Mouse (Mus musculus): ENCODE results near the gene Ppfia3. TPM values are rescaled to one million over a fixed set of nuclear protein-coding genes. Genes with fewer than 3 reads are reported as not detected.

The Ppfia3 gene
- total RNA-seq, 2 experiments from 2014 or later, result 1.5 to 1.7 TPM

DNA sequence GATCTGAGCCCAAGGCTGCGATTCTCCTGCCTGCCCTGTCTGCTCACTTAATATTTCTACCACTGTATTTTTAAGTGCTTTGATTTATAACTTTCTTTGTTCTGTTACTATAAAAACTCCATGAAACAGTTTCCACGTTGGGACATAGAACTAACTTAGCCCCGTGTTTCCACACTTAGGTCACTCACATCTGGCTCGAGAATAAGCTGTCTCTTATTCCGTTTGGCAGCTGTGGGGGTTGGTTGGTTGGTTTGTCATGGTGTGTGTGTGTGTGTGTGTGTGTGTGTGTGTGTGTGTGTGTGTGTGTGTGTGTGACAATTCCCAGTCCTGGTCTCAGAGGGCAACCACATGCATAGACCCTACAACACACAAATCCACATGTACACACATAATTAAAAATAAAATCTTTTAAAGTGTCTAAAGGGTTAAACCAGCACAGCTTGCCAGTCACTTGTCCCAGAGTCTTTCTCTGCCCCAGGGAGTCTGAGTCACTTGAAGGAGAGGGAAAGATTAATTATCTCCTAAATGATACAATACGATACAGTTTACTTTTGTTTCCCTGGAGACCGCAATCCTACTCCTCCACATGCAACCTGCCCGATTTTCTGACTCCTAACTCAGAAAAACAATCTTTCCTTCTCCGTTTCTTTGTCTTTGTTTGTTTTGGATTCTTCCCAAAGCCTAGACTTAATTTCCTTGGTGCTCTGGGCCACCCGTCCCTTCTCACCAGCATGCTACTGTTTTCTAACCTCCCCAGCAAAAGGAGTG lies 53.9 kb downstream of the Ppfia3 start:
- DNase-seq, result no peak

DNA sequence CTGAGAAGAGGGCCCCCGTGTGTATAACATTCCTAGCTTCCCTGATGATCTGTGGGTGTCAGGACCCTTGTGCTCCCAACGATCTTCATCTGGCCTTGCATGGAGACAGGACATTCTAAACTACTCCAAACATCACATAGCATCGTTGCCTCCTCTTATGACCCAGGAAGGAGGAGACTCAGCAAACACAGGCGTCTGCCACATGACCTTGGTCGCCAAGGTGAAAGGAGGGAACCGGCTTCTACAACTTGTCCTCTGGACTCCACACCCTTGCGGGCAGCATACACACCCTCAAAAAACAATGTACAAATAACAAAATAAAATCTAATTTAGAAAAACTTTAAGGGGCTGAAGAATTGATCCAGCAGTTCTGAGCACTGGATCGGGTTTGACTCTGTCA lies 54.8 kb downstream of the Ppfia3 start:
- peak; percentile 32 to 39 for DNase-seq

DNA sequence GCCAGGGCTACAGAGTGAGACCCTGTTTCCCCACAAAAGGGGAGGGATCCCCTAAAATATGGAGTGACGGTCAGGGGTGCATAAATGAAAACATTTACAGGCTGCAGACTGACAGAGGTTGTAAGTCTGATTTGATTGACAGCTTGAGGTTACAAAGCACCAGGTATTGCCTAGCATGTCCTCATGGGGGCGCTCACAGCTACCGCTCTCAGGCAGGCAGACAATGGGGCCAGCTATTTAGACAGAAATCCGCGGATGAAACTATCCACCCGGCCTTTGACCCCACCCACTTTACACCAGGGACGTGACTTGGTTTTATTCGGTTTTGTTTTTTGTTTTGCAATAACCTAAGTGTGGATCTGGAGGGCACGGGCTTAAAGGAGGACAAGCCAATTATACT lies 57.4 kb downstream of the Ppfia3 start:
- peak; percentile 63 to 66 for DNase-seq

GRCm38 (mm10) chr7:45308551-45309240 lies 58.1 kb downstream of the Ppfia3 start:
- no peak for DNase-seq

GRCm38 (mm10) chr7:45305275-45305674 lies 61.5 kb downstream of the Ppfia3 start:
- peak; percentile 68 to 77 for DNase-seq

- DNase-seq, result no peak
Measured at GRCm38 (mm10) chr7:45304869-45305268, 62.0 kb downstream of the Ppfia3 start.

DNA sequence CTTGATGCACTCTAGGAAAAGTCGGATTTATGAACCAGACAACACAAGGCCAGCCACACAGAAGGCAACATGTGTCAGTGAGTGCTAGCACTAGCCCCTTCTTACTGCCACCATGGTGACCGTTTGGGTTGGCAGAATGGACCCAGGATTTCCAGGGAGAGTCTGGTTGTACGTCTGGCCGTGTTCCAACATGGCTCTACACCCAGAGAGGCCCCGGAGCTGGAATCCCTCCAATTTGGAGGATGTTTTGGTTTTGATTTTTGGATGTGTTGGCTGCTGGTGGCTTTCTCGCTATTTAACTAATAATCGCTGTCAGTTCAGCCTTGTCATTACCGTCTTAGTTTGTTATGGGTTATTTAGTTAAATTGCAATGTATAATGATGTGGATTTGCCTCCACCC lies 64.2 kb downstream of the Ppfia3 start:
- DNase-seq, result no peak

- DNase-seq, result peak; percentile 71 to 80
Measured at GRCm38 (mm10) chr7:45300270-45300669, 66.5 kb downstream of the Ppfia3 start.

DNA sequence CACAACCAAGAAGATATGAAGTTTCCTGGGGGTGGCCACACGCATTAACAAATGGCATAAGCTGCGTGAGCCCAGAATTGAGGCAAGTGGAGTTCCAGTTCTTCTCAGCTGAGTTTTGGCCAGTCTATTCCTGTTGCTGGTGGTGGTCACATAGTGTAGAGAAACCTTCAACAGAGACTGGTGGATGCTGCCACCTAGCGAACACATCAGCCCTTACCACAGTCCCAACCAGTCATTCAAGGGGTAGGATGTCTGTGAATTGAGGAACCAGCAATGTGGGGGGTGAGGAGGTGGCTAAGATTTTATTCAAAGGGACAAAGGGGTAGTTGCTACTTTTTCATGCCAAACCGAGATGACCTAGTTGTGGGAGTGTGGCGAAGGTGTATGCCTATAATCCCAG lies 67.1 kb downstream of the Ppfia3 start:
- DNase-seq, result peak in 1 of 2 experiments; percentile 55

DNA sequence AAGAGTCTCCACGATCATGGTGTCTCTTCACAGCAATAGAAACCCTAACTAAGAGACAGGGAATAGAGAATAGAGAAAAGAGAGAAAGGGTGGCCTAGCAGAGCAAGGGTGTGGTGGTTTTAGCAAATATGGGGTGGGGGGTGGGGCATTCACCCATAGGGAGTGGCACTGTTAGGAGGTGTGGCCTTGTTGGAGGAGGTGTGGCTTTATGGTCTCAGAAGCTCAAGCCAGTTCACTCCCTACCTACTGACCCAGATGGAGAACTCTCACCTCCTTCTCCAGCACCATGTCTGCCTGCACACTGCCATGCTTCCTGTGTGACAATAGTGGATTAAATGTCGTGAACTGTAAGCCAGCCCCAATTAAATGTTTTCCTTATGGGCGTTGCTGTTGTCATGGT lies 69.3 kb downstream of the Ppfia3 start:
- peak in 1 of 2 experiments; percentile 21 for DNase-seq

- DNase-seq, result no peak
Measured at GRCm38 (mm10) chr7:45296626-45297025, 70.2 kb downstream of the Ppfia3 start.

Other genes starting within 250 kb of the Ppfia3 start
- gene Rps11, start 242.6 kb downstream of the Ppfia3 start, total RNA-seq (2021), result 1,000 to 10,000 TPM; 1,231 to 1,372 TPM
- gene Rpl13a, start 238.3 kb downstream of the Ppfia3 start, total RNA-seq (2021), result 1,000 to 10,000 TPM; 1,621 to 1,757 TPM
- not detected for gene Gm45713, start 230.8 kb downstream of the Ppfia3 start, total RNA-seq (2021)
- gene Flt3l, start 230.6 kb downstream of the Ppfia3 start, total RNA-seq (2021), result 10 to 100 TPM; 15.3 to 25.5 TPM
- gene Pih1d1, start 212.7 kb downstream of the Ppfia3 start, total RNA-seq (2021), result 10 to 100 TPM; 59.1 to 77.0 TPM
- gene Aldh16a1, start 212.4 kb downstream of the Ppfia3 start, total RNA-seq (2021), result 10 to 100 TPM; 62.7 to 76.7 TPM
- under 1 TPM in 1 of 2 experiments, not detected in 1; 0.17 TPM for gene Slc17a7, start 203.1 kb downstream of the Ppfia3 start, total RNA-seq (2021)
- not detected for gene Gfy, start 187.4 kb downstream of the Ppfia3 start, total RNA-seq (2021)
- gene Pth2, start 186.0 kb downstream of the Ppfia3 start, total RNA-seq (2021), result not detected
- gene Ccdc155, start 162.1 kb downstream of the Ppfia3 start, total RNA-seq (2021), result not detected
- not detected for gene Dkkl1, start 154.9 kb downstream of the Ppfia3 start, total RNA-seq (2021)
- 10 to 100 TPM; 10.6 to 15.3 TPM for gene Tead2, start 151.3 kb downstream of the Ppfia3 start, total RNA-seq (2021)
- gene Cd37, start 127.9 kb downstream of the Ppfia3 start, total RNA-seq (2021), result 1 to 10 TPM; 2.2 to 4.1 TPM
- gene Slc6a16, start 125.9 kb downstream of the Ppfia3 start, total RNA-seq (2021), result not detected
- gene Slc6a21, start 89.5 kb downstream of the Ppfia3 start, total RNA-seq (2021), result under 1 TPM in 1 of 2 experiments, not detected in 1; 0.13 TPM
- 1 to 10 TPM; 5.7 to 8.5 TPM for gene Trpm4, start 33.2 kb downstream of the Ppfia3 start, total RNA-seq (2021)
- gene Hrc, start 31.7 kb downstream of the Ppfia3 start, total RNA-seq (2021), result under 1 TPM in 1 of 2 experiments, not detected in 1; 0.13 TPM
- 1 to 10 TPM in 1 of 2 experiments, under 1 TPM in 1; 0.70 to 2.8 TPM for gene Lin7b, start 3.6 kb upstream of the Ppfia3 start, total RNA-seq (2021)
- 100 to 1,000 TPM; 223 to 308 TPM for gene Snrnp70, start 28.7 kb upstream of the Ppfia3 start, total RNA-seq (2021)
- not detected for gene Kcna7, start 38.6 kb upstream of the Ppfia3 start, total RNA-seq (2021)
- gene Ntf5, start 46.7 kb upstream of the Ppfia3 start, total RNA-seq (2021), result not detected
- not detected for gene Lhb, start 53.8 kb upstream of the Ppfia3 start, total RNA-seq (2021)
- gene Gys1, start 67.8 kb upstream of the Ppfia3 start, total RNA-seq (2021), result 10 to 100 TPM; 41.7 to 43.9 TPM
- gene Ruvbl2, start 71.1 kb upstream of the Ppfia3 start, total RNA-seq (2021), result 10 to 100 TPM; 50.3 to 56.3 TPM
- 1,000 to 10,000 TPM in 1 of 2 experiments, 100 to 1,000 TPM in 1; 896 to 1,448 TPM for gene Ftl1, start 92.9 kb upstream of the Ppfia3 start, total RNA-seq (2021)
- gene Bax, start 99.9 kb upstream of the Ppfia3 start, total RNA-seq (2021), result 10 to 100 TPM; 60.1 to 64.5 TPM
- 1 to 10 TPM in 1 of 2 experiments, under 1 TPM in 1; 0.86 to 2.1 TPM for gene Tulp2, start 114.9 kb upstream of the Ppfia3 start, total RNA-seq (2021)
- 10 to 100 TPM; 39.2 to 52.3 TPM for gene Gm45808, start 119.8 kb upstream of the Ppfia3 start, total RNA-seq (2021)
- gene Dhdh, start 121.8 kb upstream of the Ppfia3 start, total RNA-seq (2021), result 10 to 100 TPM; 57.8 to 75.6 TPM
- gene Nucb1, start 143.4 kb upstream of the Ppfia3 start, total RNA-seq (2021), result 100 to 1,000 TPM; 263 to 267 TPM
- 10 to 100 TPM; 45.7 to 68.4 TPM for gene Ppp1r15a, start 159.2 kb upstream of the Ppfia3 start, total RNA-seq (2021)
- 1 to 10 TPM; 3.5 to 4.2 TPM for gene Plekha4, start 159.3 kb upstream of the Ppfia3 start, total RNA-seq (2021)
- 1 to 10 TPM in 1 of 2 experiments, under 1 TPM in 1; 0.56 to 1.2 TPM for gene Hsd17b14, start 187.9 kb upstream of the Ppfia3 start, total RNA-seq (2021)
- 100 to 1,000 TPM; 165 to 289 TPM for gene Bcat2, start 203.1 kb upstream of the Ppfia3 start, total RNA-seq (2021)
- gene Fgf21, start 248.5 kb upstream of the Ppfia3 start, total RNA-seq (2021), result under 1 TPM in 1 of 2 experiments, not detected in 1; 0.33 TPM